Mouse (Mus musculus): Measurements from ENCODE around the gene A630023A22Rik.

The A630023A22Rik gene

GRCm38 (mm10) chr14:34102601-34103000, at the start of gene A630023A22Rik:
Gene A630023A22Rik, minus strand, starts transcription at chr14:34102754.
- no peak for DNase-seq (ENCODE audit: low read depth, low spot score)

- peak; percentile 27 for DNase-seq (ENCODE audit: low read depth, low spot score)
These were observed 49.8 kb upstream of the A630023A22Rik start, which contains the start of gene Npy4r for GRCm38 (mm10) chr14:34152342-34152741. Gene Npy4r, minus strand, starts transcription at chr14:34152489.

- DNase-seq (ENCODE audit: low read depth, low spot score), result no peak
These were observed 40.4 kb upstream of the A630023A22Rik start for GRCm38 (mm10) chr14:34142915-34143314.

GRCm38 (mm10) chr14:34142316-34142715, 39.8 kb upstream of the A630023A22Rik start:
- DNase-seq (ENCODE audit: low read depth, low spot score), result no peak

- no peak for DNase-seq (ENCODE audit: low read depth, low spot score)
These were observed 37.4 kb upstream of the A630023A22Rik start for GRCm38 (mm10) chr14:34139671-34140664.

- no peak for DNase-seq (ENCODE audit: low read depth, low spot score)
These were observed 32.8 kb upstream of the A630023A22Rik start for GRCm38 (mm10) chr14:34135391-34135790.

GRCm38 (mm10) chr14:34131216-34131615, 28.7 kb upstream of the A630023A22Rik start:
- no peak for DNase-seq (ENCODE audit: low read depth, low spot score)

- no peak for DNase-seq (ENCODE audit: low read depth, low spot score)
These were observed 19.1 kb upstream of the A630023A22Rik start for GRCm38 (mm10) chr14:34121691-34122090.

GRCm38 (mm10) chr14:34120923-34121351, 18.4 kb upstream of the A630023A22Rik start:
- DNase-seq (ENCODE audit: low read depth, low spot score), result no peak

- DNase-seq (ENCODE audit: low read depth, low spot score), result no peak
These were observed 17.7 kb upstream of the A630023A22Rik start for GRCm38 (mm10) chr14:34120016-34120910.

GRCm38 (mm10) chr14:34119046-34119723, 16.6 kb upstream of the A630023A22Rik start:
- DNase-seq (ENCODE audit: low read depth, low spot score), result no peak

GRCm38 (mm10) chr14:34114311-34114710, 11.8 kb upstream of the A630023A22Rik start:
- DNase-seq (ENCODE audit: low read depth, low spot score), result no peak

GRCm38 (mm10) chr14:34107594-34107993, 5.0 kb upstream of the A630023A22Rik start:
- DNase-seq (ENCODE audit: low read depth, low spot score), result no peak

GRCm38 (mm10) chr14:34106389-34107062, 4.0 kb upstream of the A630023A22Rik start:
- no peak for DNase-seq (ENCODE audit: low read depth, low spot score)

- DNase-seq (ENCODE audit: low read depth, low spot score), result peak; percentile 48
These were observed 2.3 kb upstream of the A630023A22Rik start for GRCm38 (mm10) chr14:34104892-34105291.

GRCm38 (mm10) chr14:34103855-34104254, 1.3 kb upstream of the A630023A22Rik start:
- DNase-seq (ENCODE audit: low read depth, low spot score), result no peak

GRCm38 (mm10) chr14:34096161-34096560, 6.4 kb downstream of the A630023A22Rik start:
- no peak for DNase-seq (ENCODE audit: low read depth, low spot score)

GRCm38 (mm10) chr14:34092856-34093255, 9.7 kb downstream of the A630023A22Rik start:
- DNase-seq (ENCODE audit: low read depth, low spot score), result no peak

- DNase-seq (ENCODE audit: low read depth, low spot score), result no peak
These were observed 11.1 kb downstream of the A630023A22Rik start for GRCm38 (mm10) chr14:34091475-34091874.

- no peak for DNase-seq (ENCODE audit: low read depth, low spot score)
These were observed 12.8 kb downstream of the A630023A22Rik start for GRCm38 (mm10) chr14:34089796-34090195.

Measured in embryo, embryonic 11.5 days (tissue).